In genomic region chr12:16618512-16619274, GRCm38 (mm10) we compare ENCODE assay signal across 8 mouse cellular contexts. TPM values are rescaled to one million over a fixed set of nuclear protein-coding genes. Genes with fewer than 3 reads are reported as not detected.
DNase-seq lines count a peak whose midpoint lies in the region; ATAC-seq and TF ChIP-seq lines count a peak whose summit lies in the region.

No protein-coding gene starts in this region.

- peak; percentile 48 for ATAC-seq in frontal cortex, adult (ENCODE audit: low TSS enrichment)
- peak; percentile 87 for ATAC-seq in liver, embryonic 15.5 days (ENCODE audit: insufficient read depth)
- no peak for ATAC-seq in inflammation-experienced regulatory T-cells, adult 6 months

- no peaks in the 10 kb centered on the region for H3K36me3 ChIP-seq in heart, embryonic 10.5 days
- H3K36me3 ChIP-seq in liver, embryonic 15.5 days (replicated peaks): no peaks in the 10 kb centered on the region

- peak; percentile 99 for DNase-seq in heart, adult 11 months
- DNase-seq in heart, embryonic 10.5 days (ENCODE audit: low spot score): no peak
- DNase-seq in heart, postnatal 4 days: peak; percentile 93
- peak; percentile 50 to 52 for DNase-seq in layer of hippocampus, adult 2 months (ENCODE audit: low spot score in 2 of 2)
- peak; percentile 60 for DNase-seq in ovary, postnatal 10 days (ENCODE audit: low spot score)

- no peak overlapping the region for H3K27ac ChIP-seq in heart, embryonic 10.5 days
- H3K27ac ChIP-seq in layer of hippocampus, adult 2 months: no peak overlapping the region
- peak overlapping the region; percentile 55 for H3K27ac ChIP-seq in liver, embryonic 15.5 days (replicated peaks)

- H3K9ac ChIP-seq in liver, embryonic 15.5 days: no peak overlapping the region

- H3K9me3 ChIP-seq in heart, embryonic 10.5 days: no peaks in the 10 kb centered on the region
- no peaks in the 10 kb centered on the region for H3K9me3 ChIP-seq in liver, embryonic 15.5 days (replicated peaks)

- no peak for TF ChIP-seq CTCF in layer of hippocampus, adult 2 months (conservative IDR thresholded peaks at IDR 0.05)

- 39% methylated on average over 12 of the region's 12 CpGs for WGBS in heart, embryonic 10.5 days
- 44% methylated on average over 12 of the region's 12 CpGs for WGBS in liver, embryonic 15.5 days (ENCODE audit: insufficient replicate concordance)

- H3K4me1 ChIP-seq in heart, embryonic 10.5 days: peaks cover 16% of the 10 kb centered on the region
- peaks cover 10% of the 10 kb centered on the region for H3K4me1 ChIP-seq in liver, embryonic 15.5 days (replicated peaks)

- H3K27me3 ChIP-seq in heart, embryonic 10.5 days (ENCODE audit: insufficient read depth, poor library complexity, severe bottlenecking): no peaks in the 10 kb centered on the region
- no peaks in the 10 kb centered on the region for H3K27me3 ChIP-seq in liver, embryonic 15.5 days

- H3K4me3 ChIP-seq in heart, embryonic 10.5 days: no peak overlapping the region
- no peak overlapping the region for H3K4me3 ChIP-seq in layer of hippocampus, adult 2 months
- no peak overlapping the region for H3K4me3 ChIP-seq in liver, embryonic 15.5 days (replicated peaks)

- no peak overlapping the region for H3K4me2 ChIP-seq in liver, embryonic 15.5 days

RNA-seq across cellular contexts. Expression of gene Lpin1, which starts 7.9 kb away (rescaled TPM):
- polyA plus RNA-seq in heart, embryonic 10.5 days (2016; fragmentation: Nextera tagmentation; extraction: Ambion mirVana): 3.3 and 4.6 TPM in 2 replicates
- 10 to 100 TPM; 24.5 to 25.4 TPM for total RNA-seq in heart, postnatal 4 days (2021)
- 10 to 100 TPM; 25.3 to 27.6 TPM for total RNA-seq in layer of hippocampus, adult 2 months (2021)
- polyA plus RNA-seq in liver, embryonic 15.5 days (2015; fragmentation: Nextera tagmentation; extraction: Ambion mirVana): 7.9 and 9.4 TPM in 2 replicates
- 10 to 100 TPM in 2 of 3 experiments, 1 to 10 TPM in 1; 9.4 to 29.1 (median 16.7) TPM for polyA plus RNA-seq in inflammation-experienced regulatory T-cells, adult 6 months (2017; shearing (Covaris generic))

RNA-seq across cellular contexts. Expression of gene Ntsr2, which starts 34.5 kb away (rescaled TPM):
- not detected in 2 replicates for polyA plus RNA-seq in heart, embryonic 10.5 days (2016; fragmentation: Nextera tagmentation; extraction: Ambion mirVana)
- total RNA-seq in heart, postnatal 4 days (2021): 1 to 10 TPM; 2.2 to 2.3 TPM
- total RNA-seq in layer of hippocampus, adult 2 months (2021): 100 to 1,000 TPM; 189 to 208 TPM
- polyA plus RNA-seq in liver, embryonic 15.5 days (2015; fragmentation: Nextera tagmentation; extraction: Ambion mirVana): not detected in 2 replicates
- not detected for polyA plus RNA-seq in inflammation-experienced regulatory T-cells, adult 6 months (2017; shearing (Covaris generic))
